Mouse (Mus musculus) spleen, postnatal 14 days (tissue): ENCODE results near the gene Rnf144a.
"Not testable (repeated sequence)": the region's sequence is repeated elsewhere in the genome, so short reads cannot be mapped to it uniquely, and the experiment has no call there.

Source experiments
- DNase-seq, 2 experiments: peaks; one replicate each; pipeline ENCODE4 v3.0.0; 2021 to 2022; ENCODE audit warnings: low spot score in 2 of 2

Gene Rnf144a

GRCm38 (mm10) chr12:26415104-26415771, at the start of gene Rnf144a:
TSS of gene Rnf144a (minus strand) at chr12:26415254.
- peak; percentile 82 to 92 for DNase-seq

GRCm38 (mm10) chr12:26460091-26460490, 45.0 kb upstream of the Rnf144a start:
- no peak for DNase-seq

- peak; percentile 79 to 81 for DNase-seq
These were observed 41.1 kb upstream of the Rnf144a start, which contains the start of gene Rsad2 for GRCm38 (mm10) chr12:26456028-26456698. TSS of gene Rsad2 (minus strand) at chr12:26456452.

- no peak for DNase-seq
These were observed 39.6 kb upstream of the Rnf144a start for GRCm38 (mm10) chr12:26454682-26455081.

- DNase-seq, result no peak
These were observed 37.9 kb upstream of the Rnf144a start for GRCm38 (mm10) chr12:26452951-26453350.

GRCm38 (mm10) chr12:26451150-26451549, 36.1 kb upstream of the Rnf144a start:
- no peak for DNase-seq

- no peak for DNase-seq
These were observed 34.4 kb upstream of the Rnf144a start for GRCm38 (mm10) chr12:26449483-26449882.

- no peak for DNase-seq
These were observed 31.5 kb upstream of the Rnf144a start for GRCm38 (mm10) chr12:26446377-26447045.

GRCm38 (mm10) chr12:26444511-26444910, 29.5 kb upstream of the Rnf144a start:
- DNase-seq, result no peak

GRCm38 (mm10) chr12:26444054-26444453, 29.0 kb upstream of the Rnf144a start:
- DNase-seq, result peak; percentile 49 to 65

- DNase-seq, result no peak
These were observed 24.3 kb upstream of the Rnf144a start for GRCm38 (mm10) chr12:26439366-26439765.

- DNase-seq, result no peak
These were observed 22.9 kb upstream of the Rnf144a start for GRCm38 (mm10) chr12:26437950-26438349.

GRCm38 (mm10) chr12:26436334-26436733, 21.3 kb upstream of the Rnf144a start:
- no peak for DNase-seq

- DNase-seq, result not testable (repeated sequence)
These were observed 13.7 kb upstream of the Rnf144a start for GRCm38 (mm10) chr12:26428771-26429170.

GRCm38 (mm10) chr12:26424841-26425240, 9.8 kb upstream of the Rnf144a start:
- DNase-seq, result no peak

- peak in 1 of 2 experiments; percentile 23 for DNase-seq
These were observed 3.3 kb upstream of the Rnf144a start for GRCm38 (mm10) chr12:26418322-26418721.

- no peak for DNase-seq
These were observed 1.7 kb upstream of the Rnf144a start for GRCm38 (mm10) chr12:26416636-26417295.

- peak in 1 of 2 experiments; percentile 38 for DNase-seq
These were observed 477 bp downstream of the Rnf144a start for GRCm38 (mm10) chr12:26414451-26415103.

- no peak for DNase-seq
These were observed 1.1 kb downstream of the Rnf144a start for GRCm38 (mm10) chr12:26413961-26414411.

- no peak for DNase-seq
These were observed 2.3 kb downstream of the Rnf144a start for GRCm38 (mm10) chr12:26412802-26413201.

GRCm38 (mm10) chr12:26411841-26412450, 3.1 kb downstream of the Rnf144a start:
- DNase-seq, result no peak
